Mouse (Mus musculus) limb, embryonic 14.5 days (tissue): ENCODE results near the gene Neurod6. TPM values are rescaled to one million over a fixed set of nuclear protein-coding genes. Genes with fewer than 3 reads are reported as not detected.

Experiments
- ATAC-seq: fragments of 200-750 bp; cut with Nextera tagmentation; 2 replicates; pipeline ENCODE4 v1.8.0; 2017; ENCODE audit warnings: low read depth, moderate number of reproducible peaks, moderate TSS enrichment; ENCODE audit not compliant: low FRiP score
- DNase-seq: peaks from one replicate; pipeline ENCODE4 v3.0.0-alpha.2; 2015; ENCODE audit warnings: low spot score
- H3K27ac ChIP-seq: fragments of 300-500 bp; sonication (generic); replicated peaks from 2 replicates; pipeline ENCODE4 v1.5.1; 2014; ENCODE audit warnings: low read depth, mild to moderate bottlenecking, low read length, moderate library complexity, mixed read lengths
- H3K27me3 ChIP-seq: fragments of 300-500 bp; sonication (generic); 2 replicates; pipeline ENCODE4 v1.6.1; 2014; ENCODE audit warnings: low read length, mixed read lengths; ENCODE audit not compliant: control insufficient read depth, insufficient read depth
- H3K36me3 ChIP-seq: fragments of 300-500 bp; sonication (generic); 2 replicates; pipeline ENCODE4 v1.6.1; 2014; ENCODE audit warnings: mild to moderate bottlenecking, low read length, moderate library complexity, mixed read lengths; ENCODE audit not compliant: control insufficient read depth, insufficient read depth
- H3K4me1 ChIP-seq: fragments of 300-500 bp; sonication (generic); 2 replicates; pipeline ENCODE4 v1.6.1; 2014; ENCODE audit warnings: antibody characterized with exemption, low read length, mixed read lengths; ENCODE audit not compliant: control insufficient read depth, insufficient read depth
- H3K4me2 ChIP-seq: fragments of 300-500 bp; sonication (generic); replicated peaks from 2 replicates; pipeline ENCODE4 v1.6.1; 2014; ENCODE audit warnings: low read depth, mild to moderate bottlenecking, low read length, moderate library complexity; ENCODE audit not compliant: severe bottlenecking
- H3K4me3 ChIP-seq: fragments of 300-500 bp; sonication (generic); replicated peaks from 2 replicates; pipeline ENCODE4 v1.5.1; 2014; ENCODE audit warnings: low read length
- H3K9ac ChIP-seq: fragments of 300-500 bp; sonication (generic); 2 replicates; pipeline ENCODE4 v1.6.1; 2014; ENCODE audit warnings: mild to moderate bottlenecking, low read depth, low read length, moderate library complexity; ENCODE audit not compliant: severe bottlenecking
- H3K9me3 ChIP-seq: fragments of 300-500 bp; sonication (generic); 2 replicates; pipeline ENCODE4 v1.6.1; 2016; ENCODE audit warnings: low read length; ENCODE audit not compliant: control insufficient read depth
- POLR2A ChIP-seq: fragments of 200-500 bp; IDR thresholded peaks from 2 replicates; pipeline ENCODE4 v1.8.0; 2012; ENCODE audit warnings: inconsistent platforms, mild to moderate bottlenecking, moderate library complexity, borderline replicate concordance; ENCODE audit not compliant: insufficient read depth, insufficient read length; ENCODE audit errors: extremely low read depth
- WGBS: fragments of 180-500 bp; shearing (Covaris S2); extraction: QIAGEN DNeasy Blood & Tissue Kit; methylation state at CpG from one replicate; pipeline ENCODE4 v1.1.7; 2014; 5-methylcytosine and 5-hydroxymethylcytosine counted together
- polyA plus RNA-seq, 2 experiments: library from polyadenylated mRNA; depleted of rRNA in 1 of 2; stranded (reverse) in 1 of 2; unstranded in 1 of 2; fragments of >200 nt; fragmentation: Nextera tagmentation in 1 of 2; extraction: Ambion mirVana in 1 of 2; gene quantifications; 2 replicates each; pipeline versions ENCODE4 v1.2.1 to v1.2.3; 2012 to 2014

Neurod6 gene
- polyA plus RNA-seq, 2 experiments = 1.3 TPM; not detected in 1

- Histone ChIP-seq H3K9me3 (no peaks in the 10 kb centered on the region), H3K4me2 (no peak overlapping the region), H3K27me3 (peaks cover 6% of the 10 kb centered on the region; the same call in 1 of the 2 replicates), H3K27ac (no peak overlapping the region), H3K4me1 (0 out of 2 replicates have a peak, but pooled peaks cover 5% of the 10 kb centered on the region), H3K9ac (no peak overlapping the region), H3K36me3 (no peaks in the 10 kb centered on the region), H3K4me3 (no peak overlapping the region)
- no peak for TF ChIP-seq POLR2A
- DNase-seq (no peak), ATAC-seq (no peak)
- 74% methylated on average over 7 of the region's 7 CpGs for WGBS
Measured at GRCm38 (mm10) chr6:55678571-55679185, 2.4 kb downstream of the Neurod6 start.

- DNase-seq (no peak), ATAC-seq (no peak)
- Histone ChIP-seq H3K9ac (peak overlapping the region; percentile 50; the same call in 1 of the 2 replicates), H3K4me3 (peak overlapping the region; percentile 29), H3K4me2 (peak overlapping the region; percentile 61), H3K27ac (no peak overlapping the region), H3K27me3 (peaks cover 6% of the 10 kb centered on the region; the same call in 1 of the 2 replicates), H3K9me3 (no peaks in the 10 kb centered on the region), H3K4me1 (0 out of 2 replicates have a peak, but pooled peaks cover 5% of the 10 kb centered on the region), H3K36me3 (no peaks in the 10 kb centered on the region)
- WGBS = 16% methylated on average over 8 of the region's 8 CpGs
- no peak for TF ChIP-seq POLR2A
Measured at GRCm38 (mm10) chr6:55677326-55677725, 3.7 kb downstream of the Neurod6 start.

- 0 out of 2 replicates have a peak, but pooled peaks cover 5% of the 10 kb centered on the region for H3K4me1 ChIP-seq
- H3K9me3 ChIP-seq = no peaks in the 10 kb centered on the region
- no peak for TF ChIP-seq POLR2A
- no peaks in the 10 kb centered on the region for H3K36me3 ChIP-seq
- H3K4me2 ChIP-seq = peak overlapping the region; percentile 61
- DNase-seq = peak; percentile 5
- H3K4me3 ChIP-seq = peak overlapping the region; percentile 29
- H3K27me3 ChIP-seq = peaks cover 6% of the 10 kb centered on the region; the same call in 1 of the 2 replicates
- H3K9ac ChIP-seq = peak overlapping the region; percentile 50
- H3K27ac ChIP-seq = no peak overlapping the region
- peak; percentile 47 for ATAC-seq
- 4% methylated on average over 25 of the region's 27 CpGs for WGBS
Measured at GRCm38 (mm10) chr6:55676663-55677311, 4.3 kb downstream of the Neurod6 start.

- Histone ChIP-seq H3K27me3 (peaks cover 6% of the 10 kb centered on the region; the same call in 1 of the 2 replicates), H3K9me3 (no peaks in the 10 kb centered on the region), H3K9ac (no peak overlapping the region), H3K36me3 (no peaks in the 10 kb centered on the region), H3K4me2 (peak overlapping the region; percentile 61; the same call in 1 of the 2 replicates), H3K4me3 (no peak overlapping the region), H3K27ac (no peak overlapping the region), H3K4me1 (0 out of 2 replicates have a peak, but pooled peaks cover 5% of the 10 kb centered on the region)
- TF ChIP-seq POLR2A = no peak
- WGBS = 69% methylated on average over 6 of the region's 6 CpGs
- ATAC-seq = no peak
- no peak for DNase-seq
Measured at GRCm38 (mm10) chr6:55676141-55676662, 4.9 kb downstream of the Neurod6 start.

GRCm38 (mm10) chr6:55667801-55668200, 13.3 kb downstream of the Neurod6 start:
- H3K9ac ChIP-seq = no peak overlapping the region
- no peak overlapping the region for H3K4me2 ChIP-seq
- no peak overlapping the region for H3K4me3 ChIP-seq
- no peaks in the 10 kb centered on the region for H3K36me3 ChIP-seq
- 76% methylated on average over 3 of the region's 3 CpGs for WGBS
- DNase-seq (no peak), ATAC-seq (no peak)
- no peak for TF ChIP-seq POLR2A
- H3K27ac ChIP-seq = no peak overlapping the region
- no peaks in the 10 kb centered on the region for H3K9me3 ChIP-seq
- no peaks in the 10 kb centered on the region for H3K4me1 ChIP-seq
- H3K27me3 ChIP-seq = no peaks in the 10 kb centered on the region
